Mouse (Mus musculus) heart, embryonic 14.5 days (tissue): Measurements from ENCODE around the gene Irs2. TPM values are rescaled to one million over a fixed set of nuclear protein-coding genes. Genes with fewer than 3 reads are reported as not detected.

Experiments used
- ATAC-seq: fragments of 200-750 bp; cut with Nextera tagmentation; 2 replicates; pipeline ENCODE4 v1.8.0; 2017; ENCODE audit warnings: low read depth, moderate TSS enrichment; ENCODE audit not compliant: insufficient number of reproducible peaks, insufficient read depth, low FRiP score
- H3K27ac ChIP-seq, 2 experiments: fragments of 200-500 bp in 1 of 2; fragments of 300-500 bp in 1 of 2; sonication (generic) in 1 of 2; replicated peaks in 1 of 2; 2 replicates each; pipeline ENCODE4 v1.5.1; 2012 to 2014; ENCODE audit warnings: low read depth in 2 of 2, low read length in 2 of 2, control low read depth in 1 of 2, mild to moderate bottlenecking in 1 of 2, mixed read lengths in 1 of 2; ENCODE audit not compliant: control insufficient read depth in 1 of 2, insufficient read depth in 1 of 2
- H3K27me3 ChIP-seq: fragments of 300-500 bp; sonication (generic); 2 replicates; pipeline ENCODE4 v1.6.1; 2014; ENCODE audit warnings: mild to moderate bottlenecking, low read length, control low read depth; ENCODE audit not compliant: control insufficient read depth, insufficient read depth
- H3K36me3 ChIP-seq: fragments of 300-500 bp; sonication (generic); 2 replicates; pipeline ENCODE4 v1.6.1; 2014; ENCODE audit warnings: mild to moderate bottlenecking, control low read depth, low read length, mixed read lengths; ENCODE audit not compliant: control insufficient read depth, insufficient read depth
- H3K4me1 ChIP-seq, 2 experiments: fragments of 200-500 bp in 1 of 2; fragments of 300-500 bp in 1 of 2; sonication (generic) in 1 of 2; 2 replicates each; pipeline ENCODE4 v1.6.1; 2012 to 2014; ENCODE audit warnings: low read length in 2 of 2, control low read depth in 1 of 2, mixed read lengths in 1 of 2; ENCODE audit not compliant: control insufficient read depth in 2 of 2, insufficient read depth in 2 of 2
- H3K4me2 ChIP-seq: fragments of 300-500 bp; sonication (generic); 2 replicates; pipeline ENCODE4 v1.6.1; 2014; ENCODE audit warnings: mild to moderate bottlenecking, low read length
- H3K4me3 ChIP-seq, 2 experiments: fragments of 200-500 bp in 1 of 2; fragments of 300-500 bp in 1 of 2; sonication (generic) in 1 of 2; 2 replicates each; pipeline ENCODE4 v1.5.1; 2012 to 2014; ENCODE audit warnings: low read length in 2 of 2, mild to moderate bottlenecking in 2 of 2, control low read depth in 1 of 2, low read depth in 1 of 2, moderate library complexity in 1 of 2; ENCODE audit not compliant: control insufficient read depth in 1 of 2, insufficient read depth in 1 of 2
- H3K9ac ChIP-seq: fragments of 300-500 bp; sonication (generic); 2 replicates; pipeline ENCODE4 v1.6.1; 2014; ENCODE audit warnings: mild to moderate bottlenecking, low read length
- H3K9me3 ChIP-seq: fragments of 300-500 bp; sonication (generic); 2 replicates; pipeline ENCODE4 v1.6.1; 2016; ENCODE audit warnings: low read length, control low read depth; ENCODE audit not compliant: control insufficient read depth
- WGBS: fragments of 180-500 bp; shearing (Covaris S2); extraction: QIAGEN DNeasy Blood & Tissue Kit; methylation state at CpG from one replicate; pipeline ENCODE4 v1.1.7; 2014; 5-methylcytosine and 5-hydroxymethylcytosine counted together
- polyA plus RNA-seq: library from polyadenylated mRNA; unstranded; fragments of >200 nt; fragmentation: Nextera tagmentation; extraction: Ambion mirVana; gene quantifications from 2 replicates; pipeline ENCODE4 v1.2.1, GENCODE M21; 2014

Gene Irs2
- polyA plus RNA-seq, 1 experiment from 2014 or later, result 4.5 TPM

DNA sequence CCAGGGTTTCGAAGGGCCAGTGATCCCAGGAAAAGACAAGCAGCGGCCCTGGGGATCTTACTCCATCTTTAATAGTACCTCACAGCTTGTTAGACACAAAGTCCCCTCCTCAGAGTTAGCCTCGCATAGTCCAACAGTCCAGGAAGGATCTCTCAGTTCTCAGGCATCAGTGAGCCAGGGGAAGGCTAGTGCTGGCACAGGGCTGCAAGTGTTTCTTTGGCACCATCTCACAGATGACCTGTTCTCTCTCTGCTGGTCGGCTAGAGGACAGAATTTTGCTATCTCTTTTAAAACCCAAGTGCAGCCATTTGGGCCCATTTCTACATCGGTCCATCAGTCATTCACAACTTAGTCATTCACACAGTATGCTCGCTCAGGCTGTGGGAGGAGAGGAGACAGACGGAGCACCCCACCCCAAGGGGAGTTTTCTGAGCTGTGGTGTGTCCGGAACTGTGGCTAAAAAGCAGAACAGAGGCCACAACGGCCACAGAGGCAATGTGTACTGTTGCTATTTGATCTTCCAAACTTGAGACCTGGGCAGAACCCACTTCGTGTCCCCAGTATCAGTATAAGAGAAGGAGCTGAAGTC is 43.7 kb downstream of the Irs2 start:
- no peaks in the 10 kb centered on the region for H3K27me3 ChIP-seq
- H3K27ac ChIP-seq, result peak overlapping the region in 1 of 2 experiments; percentile 46; a peak in 2 of 4 replicates
- H3K9ac ChIP-seq, result 0 out of 2 replicates have a peak overlapping the region, but pooled peaks have one; percentile 14
- no peak overlapping the region for H3K4me3 ChIP-seq
- H3K4me2 ChIP-seq, result no peak overlapping the region
- no peaks in the 10 kb centered on the region for H3K36me3 ChIP-seq
- no peaks in the 10 kb centered on the region for H3K9me3 ChIP-seq
- peaks cover 48 to 56% of the 10 kb centered on the region in 2 experiments for H3K4me1 ChIP-seq
- 62% methylated on average over 10 of the region's 10 CpGs for WGBS
- no peak for ATAC-seq

DNA sequence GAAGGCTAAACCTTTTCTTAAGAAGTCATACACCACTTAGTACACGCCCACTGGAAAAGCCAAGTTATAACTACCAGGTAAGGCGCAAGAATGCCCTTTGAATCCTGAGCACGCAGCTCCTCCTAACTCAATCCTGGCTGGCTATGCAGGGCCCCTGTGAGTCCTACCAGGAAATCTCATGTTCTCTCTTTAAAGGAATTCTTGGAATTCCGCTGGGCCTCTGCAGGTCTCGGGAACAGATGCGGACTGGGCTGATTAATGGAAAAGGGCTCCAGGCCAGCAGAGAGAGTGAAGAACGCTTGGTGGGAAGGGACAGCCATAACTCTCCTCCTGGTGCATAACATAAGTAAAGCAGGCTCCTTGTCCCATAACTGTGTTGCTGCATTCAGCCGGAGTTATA is 46.3 kb downstream of the Irs2 start:
- H3K27me3 ChIP-seq, result peaks cover 9% of the 10 kb centered on the region; the same call in 1 of the 2 replicates
- no peak overlapping the region for H3K4me3 ChIP-seq
- H3K4me2 ChIP-seq, result peak overlapping the region; percentile 42
- H3K27ac ChIP-seq, result peak overlapping the region; percentile 67 to 74
- 3% methylated on average over 8 of the region's 8 CpGs for WGBS
- H3K9me3 ChIP-seq, result no peaks in the 10 kb centered on the region
- peak overlapping the region; percentile 49; the same call in 1 of the 2 replicates for H3K9ac ChIP-seq
- H3K4me1 ChIP-seq, result peaks cover 56 to 66% of the 10 kb centered on the region in 2 experiments
- ATAC-seq, result no peak
- no peaks in the 10 kb centered on the region for H3K36me3 ChIP-seq

DNA sequence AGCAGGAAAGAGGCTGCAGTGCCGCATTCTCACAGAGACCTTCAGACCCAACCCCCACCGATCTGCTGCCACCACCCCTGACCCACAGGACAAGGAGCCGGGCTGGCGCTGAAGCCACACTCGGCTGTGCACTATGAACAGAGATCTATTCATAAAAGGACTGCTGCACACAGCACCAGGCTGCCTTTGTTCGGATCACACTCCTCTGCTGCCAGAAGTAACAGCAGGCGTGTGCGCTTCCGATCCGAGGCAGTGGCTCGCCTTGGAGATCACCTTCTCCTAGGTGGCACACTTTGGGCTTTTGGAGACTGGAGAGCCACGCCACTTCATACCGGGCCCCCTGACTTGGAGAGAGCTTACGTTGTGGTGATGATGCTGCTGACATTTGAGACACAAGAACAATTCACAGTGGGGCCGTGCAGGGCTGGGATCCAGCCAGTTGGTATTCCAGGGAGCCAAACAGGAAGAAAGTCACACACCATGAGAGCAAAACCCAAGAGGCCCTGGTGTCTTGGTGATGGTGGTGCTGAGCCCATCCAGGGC is 47.9 kb downstream of the Irs2 start:
- Histone ChIP-seq H3K4me1 (peaks cover 49 to 56% of the 10 kb centered on the region in 2 experiments), H3K4me2 (peak overlapping the region; percentile 49), H3K36me3 (no peaks in the 10 kb centered on the region), H3K9ac (peak overlapping the region; percentile 57; the same call in 1 of the 2 replicates), H3K27me3 (peaks cover 14% of the 10 kb centered on the region; the same call in 1 of the 2 replicates), H3K9me3 (no peaks in the 10 kb centered on the region), H3K4me3 (peak overlapping the region; percentile 14 to 18; a peak in 2 of 4 replicates), H3K27ac (peak overlapping the region; percentile 23 to 74)
- no peak; the same call in 1 of the 2 replicates for ATAC-seq
- WGBS, result 9% methylated on average over 15 of the region's 15 CpGs

DNA sequence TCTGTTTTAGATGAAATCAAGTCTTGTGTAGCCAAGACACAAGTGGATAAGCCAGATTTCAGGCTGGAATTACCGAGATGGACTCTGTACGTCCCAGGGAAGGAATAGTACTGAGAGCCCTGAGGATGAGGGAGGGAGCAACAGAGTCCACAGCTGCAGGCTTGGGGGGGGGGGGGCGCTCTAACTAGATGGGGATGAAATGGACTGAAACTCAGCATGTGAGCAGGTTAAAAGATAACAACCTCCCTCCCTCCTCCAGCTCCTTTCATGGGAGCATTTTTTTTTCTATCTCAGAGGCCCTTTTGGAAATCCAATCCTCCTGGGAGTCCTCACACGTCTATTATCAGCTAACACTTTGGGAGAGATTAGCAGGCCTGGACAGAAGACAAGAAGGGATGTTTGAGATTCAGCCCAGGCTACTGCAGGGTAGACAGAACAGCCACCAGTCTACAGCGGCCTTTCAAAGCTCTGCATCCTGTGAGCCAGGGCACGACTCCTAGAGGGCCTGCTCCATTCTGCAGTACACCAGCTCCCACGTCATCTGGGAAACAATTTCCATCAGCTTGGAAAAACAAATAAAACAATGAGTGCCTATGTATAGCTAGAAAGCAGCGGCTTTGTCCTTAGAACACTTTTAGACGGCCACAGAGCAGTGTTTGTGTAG is 50.8 kb downstream of the Irs2 start:
- H3K9ac ChIP-seq, result no peak overlapping the region
- peak; percentile 65; the same call in 1 of the 2 replicates for ATAC-seq
- H3K27me3 ChIP-seq, result peaks cover 14% of the 10 kb centered on the region; the same call in 1 of the 2 replicates
- peaks cover 50 to 59% of the 10 kb centered on the region in 2 experiments for H3K4me1 ChIP-seq
- 7% methylated on average over 9 of the region's 9 CpGs for WGBS
- no peaks in the 10 kb centered on the region for H3K9me3 ChIP-seq
- no peak overlapping the region for H3K4me2 ChIP-seq
- no peaks in the 10 kb centered on the region for H3K36me3 ChIP-seq
- H3K4me3 ChIP-seq, result no peak overlapping the region
- peak overlapping the region; percentile 5 to 25; a peak in 3 of 4 replicates for H3K27ac ChIP-seq

DNA sequence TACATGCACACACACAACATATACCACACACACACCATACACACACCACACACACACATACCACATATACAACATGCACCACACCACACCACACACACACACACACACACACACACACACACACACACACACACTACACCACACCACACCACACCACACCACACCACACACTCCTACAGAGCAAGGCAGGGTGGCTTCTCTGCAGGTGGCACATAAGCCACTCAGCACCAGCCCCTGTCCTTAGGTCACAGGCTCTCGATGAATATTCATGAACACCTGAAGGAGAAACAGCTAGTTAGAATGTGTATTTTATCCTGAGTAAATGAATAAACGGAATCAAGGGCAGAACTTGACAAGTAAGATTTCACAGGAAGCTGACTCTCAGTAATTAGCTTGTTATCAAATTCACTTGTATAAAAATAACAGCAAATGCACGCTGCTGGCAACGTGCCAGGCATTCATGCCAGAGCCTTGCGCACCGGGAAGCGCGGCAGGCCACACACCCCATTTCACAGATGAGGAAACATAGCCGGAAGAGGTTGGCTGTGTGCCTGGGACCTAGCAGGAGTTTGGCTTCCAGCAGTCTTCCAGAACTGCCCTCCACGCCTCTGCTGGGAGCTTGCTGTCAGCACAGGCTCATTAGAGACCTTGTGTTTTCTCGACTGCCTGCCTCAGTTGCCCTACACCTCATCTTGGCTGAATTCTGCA is 54.8 kb downstream of the Irs2 start:
- Histone ChIP-seq H3K4me2 (peak overlapping the region; percentile 19; the same call in 1 of the 2 replicates), H3K4me1 (peaks cover 27 to 44% of the 10 kb centered on the region in 2 experiments), H3K4me3 (no peak overlapping the region), H3K27ac (0 out of 4 replicates have a peak overlapping the region, but pooled peaks of 1 of the 2 experiments have one; percentile 39), H3K9me3 (no peaks in the 10 kb centered on the region), H3K27me3 (peaks cover 12% of the 10 kb centered on the region; the same call in 1 of the 2 replicates), H3K36me3 (no peaks in the 10 kb centered on the region), H3K9ac (no peak overlapping the region)
- ATAC-seq, result 0 out of 2 replicates have a peak, but pooled peaks have one; percentile 28
- 5% methylated on average over 11 of the region's 11 CpGs for WGBS

DNA sequence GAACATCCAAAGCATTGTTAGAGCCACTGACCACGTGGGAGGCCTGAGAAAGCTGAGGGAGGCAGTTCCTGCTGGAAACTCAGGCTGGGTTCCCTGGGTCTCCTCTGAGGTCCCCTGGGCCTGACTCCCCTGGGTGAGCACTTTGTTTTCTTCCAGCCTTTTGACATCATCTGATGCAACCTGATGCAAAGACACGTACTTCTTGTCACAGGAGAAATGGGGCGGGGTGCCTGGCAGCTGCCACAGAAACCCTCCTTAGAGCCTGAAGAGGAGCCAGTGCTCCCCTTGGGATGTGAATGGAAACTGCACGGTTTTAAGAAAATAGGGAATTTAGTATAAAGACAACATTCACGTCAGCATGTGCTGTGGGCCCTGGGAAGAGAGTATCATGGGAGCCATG is 55.6 kb downstream of the Irs2 start:
- Histone ChIP-seq H3K4me1 (peaks cover 23 to 44% of the 10 kb centered on the region in 2 experiments), H3K9ac (no peak overlapping the region), H3K27me3 (peaks cover 12% of the 10 kb centered on the region; the same call in 1 of the 2 replicates), H3K36me3 (no peaks in the 10 kb centered on the region), H3K9me3 (no peaks in the 10 kb centered on the region), H3K4me2 (no peak overlapping the region), H3K27ac (no peak overlapping the region), H3K4me3 (no peak overlapping the region)
- no peak for ATAC-seq
- 51% methylated on average over 5 of the region's 5 CpGs for WGBS

DNA sequence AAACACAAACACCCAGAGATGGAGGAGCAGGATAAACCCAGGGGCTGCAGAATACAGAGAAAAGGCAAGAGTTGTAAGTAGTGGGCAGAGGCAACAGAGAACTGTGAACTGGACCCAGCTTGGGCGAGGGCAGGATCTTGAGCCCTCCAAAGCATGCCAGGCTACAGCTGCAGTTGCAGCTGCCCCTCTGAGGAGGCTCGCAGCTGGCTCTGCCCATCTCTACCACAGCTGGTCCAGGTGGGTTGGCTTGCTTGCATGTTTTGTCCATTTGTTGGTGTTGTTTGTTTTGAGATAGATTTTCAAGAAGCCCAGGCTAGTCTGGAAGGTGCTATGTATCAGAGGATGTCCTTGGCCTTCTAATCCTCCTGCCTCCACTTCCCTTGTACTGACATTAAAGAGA is 56.0 kb downstream of the Irs2 start:
- WGBS, result 80% methylated on average over 2 of the region's 2 CpGs
- peaks cover 12% of the 10 kb centered on the region; the same call in 1 of the 2 replicates for H3K27me3 ChIP-seq
- no peak overlapping the region for H3K4me3 ChIP-seq
- no peaks in the 10 kb centered on the region for H3K9me3 ChIP-seq
- no peaks in the 10 kb centered on the region for H3K36me3 ChIP-seq
- no peak for ATAC-seq
- peaks cover 23 to 39% of the 10 kb centered on the region in 2 experiments for H3K4me1 ChIP-seq
- H3K4me2 ChIP-seq, result no peak overlapping the region
- no peak overlapping the region for H3K9ac ChIP-seq
- H3K27ac ChIP-seq, result no peak overlapping the region
